Mouse (Mus musculus): Measurements from ENCODE around the gene Ntrk1.

DNA sequence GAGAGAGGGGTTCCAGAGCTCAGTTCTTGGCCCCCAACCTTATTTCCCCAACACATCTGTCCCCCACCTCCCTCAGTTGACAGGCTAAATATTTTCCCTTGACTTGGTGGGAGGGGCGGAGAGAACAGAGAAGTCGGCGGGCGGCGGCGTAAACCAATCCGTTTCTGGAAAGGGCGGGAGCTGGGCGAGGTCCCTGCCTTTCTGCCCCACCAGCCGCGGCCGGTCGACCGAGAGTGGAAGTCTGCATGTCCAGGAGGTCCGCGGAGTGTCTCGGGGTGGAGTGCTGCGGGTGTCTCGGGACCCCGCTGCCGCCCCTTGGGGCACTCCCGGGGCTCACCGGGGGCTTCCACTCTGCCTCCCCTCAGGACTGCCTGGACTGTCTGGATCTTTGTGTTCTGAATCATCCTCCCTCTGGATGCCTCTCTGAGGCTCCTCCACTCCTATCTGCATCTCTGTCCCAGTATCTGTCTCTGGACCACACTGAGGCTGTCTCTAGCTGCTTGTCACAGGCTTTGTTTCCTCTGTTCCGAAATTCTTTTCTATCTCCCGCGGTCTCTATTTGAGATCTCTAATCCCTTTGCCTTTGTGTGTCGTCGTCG is 1.9 kb upstream of the Ntrk1 start, which contains the start of gene Insrr:
- no peak for TF ChIP-seq USF2 (IDR thresholded peaks at IDR 0.05; ENCODE audit: borderline replicate concordance in 1 of 2, insufficient read depth in 1 of 2, low read depth in 1 of 2, low read length in 2 of 2)
- TF ChIP-seq ZNF384 (IDR thresholded peaks at IDR 0.05; ENCODE audit: low read depth, low read length): no peak
- TF ChIP-seq JUND (IDR thresholded peaks at IDR 0.05; ENCODE audit: low read depth, low read length): no peak
- TF ChIP-seq CHD2 (IDR thresholded peaks at IDR 0.05; ENCODE audit: low read length): no peak
- TF ChIP-seq CTCF (IDR thresholded peaks at IDR 0.05 in 2 of 3, conservative IDR thresholded peaks at IDR 0.05 in 1 of 3; ENCODE audit: control insufficient read depth in 1 of 3, insufficient read depth in 1 of 3, low read depth in 2 of 3, low read length in 3 of 3, poor library complexity in 1 of 3, severe bottlenecking in 1 of 3): no peak
